Mouse (Mus musculus): Measurements from ENCODE around the gene Xlr5b. TPM values are rescaled to one million over a fixed set of nuclear protein-coding genes. Genes with fewer than 3 reads are reported as not detected.
"Not testable (repeated sequence)": the region's sequence is repeated elsewhere in the genome, so short reads cannot be mapped to it uniquely, and the experiment has no call there.

Xlr5b gene
- not detected in 2 replicates for polyA plus RNA-seq (2012)

GRCm38 (mm10) chrX:73148496-73148895 lies at the start of gene Xlr5b:
TSS of gene Xlr5b (plus strand) at chrX:73148796.
- H3K36me3 ChIP-seq (ENCODE audit: control insufficient read depth); H3K9me3 ChIP-seq (ENCODE audit: control insufficient read depth, low read length); H3K4me1 ChIP-seq (ENCODE audit: control insufficient read depth); H3K27me3 ChIP-seq (ENCODE audit: control insufficient read depth); H3K4me3 ChIP-seq (replicated peaks): not testable (repeated sequence)

- H3K9me3 ChIP-seq (ENCODE audit: control insufficient read depth, low read length); H3K4me1 ChIP-seq (ENCODE audit: control insufficient read depth); H3K36me3 ChIP-seq (ENCODE audit: control insufficient read depth); H3K27me3 ChIP-seq (ENCODE audit: control insufficient read depth); H3K4me3 ChIP-seq (replicated peaks): not testable (repeated sequence)
These were observed 31.8 kb upstream of the Xlr5b start, which contains the start of gene Gm14685 for GRCm38 (mm10) chrX:73116747-73117146. TSS of gene Gm14685 (plus strand) at chrX:73117047.

- H3K9me3 ChIP-seq (ENCODE audit: control insufficient read depth, low read length); H3K4me3 ChIP-seq (replicated peaks); H3K4me1 ChIP-seq (ENCODE audit: control insufficient read depth); H3K36me3 ChIP-seq (ENCODE audit: control insufficient read depth); H3K27me3 ChIP-seq (ENCODE audit: control insufficient read depth): not testable (repeated sequence)
These were observed 25.5 kb upstream of the Xlr5b start for GRCm38 (mm10) chrX:73122859-73123829.

GRCm38 (mm10) chrX:73143218-73143618 lies 5.4 kb upstream of the Xlr5b start:
- H3K4me1 ChIP-seq (ENCODE audit: control insufficient read depth); H3K9me3 ChIP-seq (ENCODE audit: control insufficient read depth, low read length); H3K27me3 ChIP-seq (ENCODE audit: control insufficient read depth); H3K4me3 ChIP-seq (replicated peaks); H3K36me3 ChIP-seq (ENCODE audit: control insufficient read depth): not testable (repeated sequence)

GRCm38 (mm10) chrX:73149350-73149749 lies 754 bp downstream of the Xlr5b start, which contains the start of gene DXBay18:
TSS of gene DXBay18 (minus strand) at chrX:73149450.
- H3K27me3 ChIP-seq (ENCODE audit: control insufficient read depth); H3K9me3 ChIP-seq (ENCODE audit: control insufficient read depth, low read length): not testable (repeated sequence)

GRCm38 (mm10) chrX:73176889-73177288 lies 28.3 kb downstream of the Xlr5b start, which contains the start of gene Spin2d:
TSS of gene Spin2d (minus strand) at chrX:73176989.
- not testable (repeated sequence) for H3K36me3 ChIP-seq (ENCODE audit: control insufficient read depth); H3K27me3 ChIP-seq (ENCODE audit: control insufficient read depth); H3K9me3 ChIP-seq (ENCODE audit: control insufficient read depth, low read length); H3K4me1 ChIP-seq (ENCODE audit: control insufficient read depth); H3K4me3 ChIP-seq (replicated peaks)

More at GRCm38 (mm10) chrX:73149350-73149749, 754 bp downstream of the Xlr5b start, which contains the start of gene DXBay18:
- H3K4me3 ChIP-seq (replicated peaks); H3K4me1 ChIP-seq (ENCODE audit: control insufficient read depth); H3K36me3 ChIP-seq (ENCODE audit: control insufficient read depth): not testable (repeated sequence)

- not testable (repeated sequence) for H3K4me1 ChIP-seq (ENCODE audit: control insufficient read depth); H3K36me3 ChIP-seq (ENCODE audit: control insufficient read depth); H3K9me3 ChIP-seq (ENCODE audit: control insufficient read depth, low read length); H3K4me3 ChIP-seq (replicated peaks); H3K27me3 ChIP-seq (ENCODE audit: control insufficient read depth)
These were observed 43.3 kb downstream of the Xlr5b start, which contains the start of gene Xlr3b for GRCm38 (mm10) chrX:73191934-73192333. TSS of gene Xlr3b (plus strand) at chrX:73192207.

Other genes starting within 250 kb of the Xlr5b start
- 0.20 and 0.21 TPM in 2 replicates for gene Cetn2, start 230.4 kb upstream of the Xlr5b start, polyA plus RNA-seq (2012)
- 0.09 and 0.16 TPM in 2 replicates for gene Nsdhl, start 230.2 kb upstream of the Xlr5b start, polyA plus RNA-seq (2012)
- 0.01 TPM in 1 of 2 replicates, not detected in the other for gene Zfp185, start 161.5 kb upstream of the Xlr5b start, polyA plus RNA-seq (2012)
- not detected in 2 replicates for gene Pnma5, start 111.7 kb upstream of the Xlr5b start, polyA plus RNA-seq (2012)
- gene Pnma3, start 84.0 kb upstream of the Xlr5b start, polyA plus RNA-seq (2012), result not detected in 2 replicates
- not detected in 2 replicates for gene Xlr4a, start 66.3 kb upstream of the Xlr5b start, polyA plus RNA-seq (2012)
- gene Xlr3a, start 51.7 kb upstream of the Xlr5b start, polyA plus RNA-seq (2012), result not detected in 2 replicates
- gene Gm14685, start 31.7 kb upstream of the Xlr5b start, polyA plus RNA-seq (2012), result not detected in 2 replicates
- gene DXBay18, start 654 bp downstream of the Xlr5b start, polyA plus RNA-seq (2012), result not detected in 2 replicates
- gene Spin2d, start 28.2 kb downstream of the Xlr5b start, polyA plus RNA-seq (2012), result not detected in 2 replicates
- not detected in 2 replicates for gene Xlr3b, start 43.4 kb downstream of the Xlr5b start, polyA plus RNA-seq (2012)
- gene Xlr4b, start 65.5 kb downstream of the Xlr5b start, polyA plus RNA-seq (2012), result not detected in 2 replicates
- gene F8a, start 79.5 kb downstream of the Xlr5b start, polyA plus RNA-seq (2012), result 0.45 and 0.53 TPM in 2 replicates
- gene Xlr4c, start 94.3 kb downstream of the Xlr5b start, polyA plus RNA-seq (2012), result 0.19 TPM in 1 of 2 replicates, not detected in the other
- gene Xlr3c, start 116.6 kb downstream of the Xlr5b start, polyA plus RNA-seq (2012), result not detected in 2 replicates
- gene Xlr5a, start 144.2 kb downstream of the Xlr5b start, polyA plus RNA-seq (2012), result not detected in 2 replicates
- not detected in 2 replicates for gene Xlr5c, start 144.2 kb downstream of the Xlr5b start, polyA plus RNA-seq (2012)
- gene Gm45015, start 188.0 kb downstream of the Xlr5b start, polyA plus RNA-seq (2012), result not detected in 2 replicates
- gene Zfp275, start 193.8 kb downstream of the Xlr5b start, polyA plus RNA-seq (2012), result 0.01 and 0.02 TPM in 2 replicates
- not detected in 2 replicates for gene Gm18336, start 249.9 kb downstream of the Xlr5b start, polyA plus RNA-seq (2012)

Data from erythroblast, embryonic 14.5 days (primary cell).